Mouse (Mus musculus) frontal cortex, postnatal 14 days (tissue): ENCODE measurements at regions not wholly inside any gene's neighbourhood (a gene's known extent, or its start where the extent isn't known, plus 50 kb on each side); places are given as distances from the start of the nearest gene placed in this dataset.

Experiments used
- DNase-seq, 2 experiments: peaks; one replicate each; pipeline ENCODE4 v3.0.0; 2022; ENCODE audit warnings: low spot score in 2 of 2

DNA sequence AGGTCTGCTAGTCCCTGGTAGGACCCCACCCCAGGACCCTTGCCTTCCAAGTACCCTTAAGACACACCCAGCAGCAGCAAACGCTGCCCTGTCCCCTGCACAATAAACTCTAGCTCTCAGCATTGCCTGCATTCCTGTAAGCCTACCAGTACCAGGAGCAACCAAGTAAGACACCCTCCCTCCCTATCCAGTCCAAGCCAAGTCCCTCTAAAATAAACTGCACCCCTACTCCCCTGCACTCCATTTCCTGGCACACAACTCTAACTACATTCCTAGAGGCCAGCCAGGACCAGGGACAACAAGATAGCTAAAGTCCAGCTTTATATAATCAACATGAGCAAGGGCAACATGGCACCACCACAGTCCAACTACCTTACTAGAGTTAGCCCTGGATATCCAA lies 103.5 kb downstream of the Ids start:
- DNase-seq: no peak

DNA sequence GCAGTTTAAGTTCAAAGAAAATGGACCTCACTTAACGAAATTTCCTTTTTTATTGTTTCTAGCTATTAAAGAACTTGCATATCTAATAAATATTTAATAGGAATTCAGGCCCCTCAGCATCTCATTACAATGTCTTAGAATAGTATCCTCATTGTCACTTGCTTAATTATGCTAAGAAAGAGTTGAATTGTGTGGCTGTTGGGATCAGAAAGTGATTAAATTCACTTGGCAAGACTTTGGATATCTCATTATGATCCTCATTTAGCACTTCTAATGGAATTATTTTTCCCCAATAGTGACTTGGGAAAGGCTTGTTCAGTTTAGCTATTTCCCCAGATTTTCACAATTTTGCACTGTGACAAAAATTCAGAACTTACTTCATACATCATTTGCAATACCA lies 148.9 kb downstream of the Ids start:
- no peak for DNase-seq

GRCm38 (mm10) chrX:70184427-70185090 lies 180.3 kb downstream of the Ids start:
- DNase-seq: no peak

- no peak for DNase-seq
Measured at GRCm38 (mm10) chrX:70169737-70170136, 195.1 kb downstream of the Ids start.

DNA sequence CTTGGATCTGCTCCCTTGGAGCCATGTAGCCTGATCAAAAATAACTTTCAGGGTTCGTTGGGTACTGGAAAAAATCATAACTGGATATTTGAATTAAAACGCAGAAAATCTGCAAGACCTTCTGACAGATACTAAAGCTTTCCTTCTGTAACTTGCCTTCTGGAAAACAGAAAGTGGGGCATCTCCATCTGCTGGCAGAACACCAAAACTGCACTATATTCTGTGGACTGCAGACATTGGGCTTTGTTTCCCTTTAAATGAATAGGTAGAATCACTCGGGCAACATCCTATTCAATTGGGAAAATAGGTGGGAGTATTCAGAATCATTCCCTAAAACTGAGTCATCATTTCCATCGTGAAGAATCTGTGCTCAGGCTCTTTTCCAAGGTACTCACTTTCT lies 203.9 kb downstream of the Ids start:
- DNase-seq: peak in 1 of 2 experiments; percentile 13
